Mouse (Mus musculus) heart, embryonic 10.5 days (tissue): ENCODE data around the gene Birc6. TPM values are rescaled to one million over a fixed set of nuclear protein-coding genes. Genes with fewer than 3 reads are reported as not detected.

Experiments used
- DNase-seq: peaks from one replicate; pipeline ENCODE4 v3.0.0-alpha.2; 2017; ENCODE audit warnings: low spot score
- H3K27ac ChIP-seq: fragments of 300-500 bp; sonication (generic); 2 replicates; pipeline ENCODE4 v1.5.1; 2016; ENCODE audit warnings: mild to moderate bottlenecking
- H3K27me3 ChIP-seq: fragments of 300-500 bp; sonication (generic); 2 replicates; pipeline ENCODE4 v1.6.1; 2016; ENCODE audit warnings: mild to moderate bottlenecking; ENCODE audit not compliant: poor library complexity, insufficient read depth, severe bottlenecking
- H3K36me3 ChIP-seq: fragments of 300-500 bp; sonication (generic); 2 replicates; pipeline ENCODE4 v1.6.1; 2016; ENCODE audit warnings: mild to moderate bottlenecking, moderate library complexity
- H3K4me1 ChIP-seq: fragments of 300-500 bp; sonication (generic); 2 replicates; pipeline ENCODE4 v1.6.1; 2016; ENCODE audit warnings: mild to moderate bottlenecking
- H3K4me3 ChIP-seq: fragments of 300-500 bp; sonication (generic); 2 replicates; pipeline ENCODE4 v1.5.1; 2016; ENCODE audit warnings: mild to moderate bottlenecking, moderate library complexity
- H3K9me3 ChIP-seq: fragments of 300-500 bp; sonication (generic); 2 replicates; pipeline ENCODE4 v1.6.1; 2016; ENCODE audit warnings: mild to moderate bottlenecking, moderate library complexity
- WGBS: fragments of 180-500 bp; shearing (Covaris S2); methylation state at CpG from one replicate; pipeline ENCODE4 v1.1.7; 2016; 5-methylcytosine and 5-hydroxymethylcytosine counted together
- polyA plus RNA-seq: library from polyadenylated mRNA; unstranded; fragments of >200 nt; fragmentation: Nextera tagmentation; extraction: Ambion mirVana; gene quantifications from 2 replicates; pipeline ENCODE4 v1.2.1, GENCODE M21; 2016

Birc6 gene
- polyA plus RNA-seq, 1 experiment from 2014 or later: 74.0 TPM

GRCm38 (mm10) chr17:74732872-74733271 is 204.8 kb downstream of the Birc6 start:
- H3K27ac ChIP-seq: no peak overlapping the region

GRCm38 (mm10) chr17:74735392-74735791 is 207.3 kb downstream of the Birc6 start:
- peak overlapping the region; percentile 0; the same call in 1 of the 2 replicates for H3K27ac ChIP-seq
- H3K4me3 ChIP-seq: no peak overlapping the region
- no peaks in the 10 kb centered on the region for H3K9me3 ChIP-seq
- peaks cover 13% of the 10 kb centered on the region for H3K36me3 ChIP-seq
- H3K4me1 ChIP-seq: peaks cover 6% of the 10 kb centered on the region
- 52% methylated on average over 11 of the region's 11 CpGs for WGBS
- no peaks in the 10 kb centered on the region for H3K27me3 ChIP-seq
- no peak for DNase-seq

More at GRCm38 (mm10) chr17:74732872-74733271, 204.8 kb downstream of the Birc6 start:
- Histone ChIP-seq H3K4me1 (peaks cover 6% of the 10 kb centered on the region), H3K9me3 (no peaks in the 10 kb centered on the region), H3K27me3 (no peaks in the 10 kb centered on the region), H3K36me3 (peaks cover 14% of the 10 kb centered on the region; the same call in 1 of the 2 replicates), H3K4me3 (no peak overlapping the region)
- no peak for DNase-seq

DNA sequence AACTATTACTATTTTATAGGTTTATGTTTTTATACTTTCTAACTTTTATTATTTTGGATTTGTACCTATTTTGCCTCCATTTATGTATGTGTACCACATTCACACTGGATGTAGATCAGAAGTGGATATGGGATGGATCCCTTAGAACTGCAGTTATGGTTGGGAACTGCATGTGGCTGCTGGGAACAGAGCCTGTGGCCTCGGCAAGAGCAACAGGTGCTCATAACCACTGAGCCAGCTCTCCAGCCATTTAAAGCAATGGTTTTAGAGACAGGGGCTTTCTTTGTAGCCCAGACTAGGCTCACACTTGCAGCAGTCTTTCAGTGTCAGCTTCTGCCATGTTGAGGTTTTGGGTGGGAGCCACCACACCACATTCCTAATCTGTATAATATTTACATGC is 221.6 kb downstream of the Birc6 start:
- no peak overlapping the region for H3K27ac ChIP-seq
- H3K4me1 ChIP-seq: peaks cover 4% of the 10 kb centered on the region; the same call in 1 of the 2 replicates
- DNase-seq: no peak
- peaks cover 12% of the 10 kb centered on the region; the same call in 1 of the 2 replicates for H3K36me3 ChIP-seq
- no peak overlapping the region for H3K4me3 ChIP-seq
- H3K9me3 ChIP-seq: no peaks in the 10 kb centered on the region
- no peaks in the 10 kb centered on the region for H3K27me3 ChIP-seq
- 82% methylated on average over 1 of the region's 1 CpGs for WGBS

- Histone ChIP-seq H3K36me3 (peaks cover 7% of the 10 kb centered on the region; the same call in 1 of the 2 replicates), H3K27me3 (no peaks in the 10 kb centered on the region), H3K4me3 (no peak overlapping the region), H3K27ac (no peak overlapping the region), H3K4me1 (peaks cover 4% of the 10 kb centered on the region; the same call in 1 of the 2 replicates), H3K9me3 (no peaks in the 10 kb centered on the region)
- 87% methylated on average over 4 of the region's 4 CpGs for WGBS
- no peak for DNase-seq
These were observed 222.9 kb downstream of the Birc6 start for GRCm38 (mm10) chr17:74751026-74751425.

Other genes starting within 250 kb of the Birc6 start
- 79.6 and 80.7 TPM in 2 replicates for gene Memo1, start 232.8 kb upstream of the Birc6 start, polyA plus RNA-seq
- 223 and 232 TPM in 2 replicates for gene Dpy30, start 204.4 kb upstream of the Birc6 start, polyA plus RNA-seq
- 11.8 and 12.3 TPM in 2 replicates for gene Spast, start 189.3 kb upstream of the Birc6 start, polyA plus RNA-seq
- gene Slc30a6, start 132.7 kb upstream of the Birc6 start, polyA plus RNA-seq: 32.1 and 35.0 TPM in 2 replicates
- 0.06 and 0.15 TPM in 2 replicates for gene Nlrc4, start 69.2 kb upstream of the Birc6 start, polyA plus RNA-seq
- 35.9 and 36.3 TPM in 2 replicates for gene Yipf4, start 38.8 kb upstream of the Birc6 start, polyA plus RNA-seq
- gene Ttc27, start 189.4 kb downstream of the Birc6 start, polyA plus RNA-seq: 17.2 and 23.6 TPM in 2 replicates